Mouse (Mus musculus) liver, embryonic 12.5 days (tissue): Measurements from ENCODE around the gene Atf6b. TPM values are rescaled to one million over a fixed set of nuclear protein-coding genes. Genes with fewer than 3 reads are reported as not detected.
A peak's percentile ranks its signal among the peaks of the same experiment; 100 is the strongest.

Source experiments
- ATAC-seq: fragments of 200-750 bp; cut with Nextera tagmentation; 2 replicates; pipeline ENCODE4 v1.8.0; 2017; ENCODE audit warnings: moderate number of reproducible peaks, mild to moderate bottlenecking, moderate library complexity
- H3K27ac ChIP-seq: fragments of 300-500 bp; sonication (generic); 2 replicates; pipeline ENCODE4 v1.5.1; 2016; ENCODE audit warnings: mild to moderate bottlenecking
- H3K27me3 ChIP-seq: fragments of 300-500 bp; sonication (generic); replicated peaks from 2 replicates; pipeline ENCODE4 v1.6.1; 2016; ENCODE audit warnings: mild to moderate bottlenecking, moderate library complexity
- H3K36me3 ChIP-seq: fragments of 300-500 bp; sonication (generic); 2 replicates; pipeline ENCODE4 v1.6.1; 2016; ENCODE audit warnings: mild to moderate bottlenecking, moderate library complexity
- H3K4me1 ChIP-seq: fragments of 300-500 bp; sonication (generic); 2 replicates; pipeline ENCODE4 v1.6.1; 2016
- H3K4me2 ChIP-seq: fragments of 300-500 bp; sonication (generic); 2 replicates; pipeline ENCODE4 v1.6.1; 2016; ENCODE audit warnings: mild to moderate bottlenecking, moderate library complexity
- H3K4me3 ChIP-seq: fragments of 300-500 bp; sonication (generic); 2 replicates; pipeline ENCODE4 v1.5.1; 2016; ENCODE audit warnings: mild to moderate bottlenecking, moderate library complexity
- H3K9ac ChIP-seq: fragments of 300-500 bp; sonication (generic); 2 replicates; pipeline ENCODE4 v1.6.1; 2016; ENCODE audit warnings: mild to moderate bottlenecking, moderate library complexity
- H3K9me3 ChIP-seq: fragments of 300-500 bp; sonication (generic); replicated peaks from 2 replicates; pipeline ENCODE4 v1.6.1; 2016; ENCODE audit warnings: mild to moderate bottlenecking, moderate library complexity
- WGBS: fragments of 180-500 bp; shearing (Covaris S2); methylation state at CpG from one replicate; pipeline ENCODE4 v1.1.7; 2016; ENCODE audit not compliant: insufficient replicate concordance; 5-methylcytosine and 5-hydroxymethylcytosine counted together
- polyA plus RNA-seq: library from polyadenylated mRNA; unstranded; fragments of >200 nt; fragmentation: Nextera tagmentation; extraction: Ambion mirVana; gene quantifications from 2 replicates; pipeline ENCODE4 v1.2.1, GENCODE M21; 2016

Atf6b gene
- polyA plus RNA-seq, 1 experiment from 2014 or later: 37.0 TPM

DNA sequence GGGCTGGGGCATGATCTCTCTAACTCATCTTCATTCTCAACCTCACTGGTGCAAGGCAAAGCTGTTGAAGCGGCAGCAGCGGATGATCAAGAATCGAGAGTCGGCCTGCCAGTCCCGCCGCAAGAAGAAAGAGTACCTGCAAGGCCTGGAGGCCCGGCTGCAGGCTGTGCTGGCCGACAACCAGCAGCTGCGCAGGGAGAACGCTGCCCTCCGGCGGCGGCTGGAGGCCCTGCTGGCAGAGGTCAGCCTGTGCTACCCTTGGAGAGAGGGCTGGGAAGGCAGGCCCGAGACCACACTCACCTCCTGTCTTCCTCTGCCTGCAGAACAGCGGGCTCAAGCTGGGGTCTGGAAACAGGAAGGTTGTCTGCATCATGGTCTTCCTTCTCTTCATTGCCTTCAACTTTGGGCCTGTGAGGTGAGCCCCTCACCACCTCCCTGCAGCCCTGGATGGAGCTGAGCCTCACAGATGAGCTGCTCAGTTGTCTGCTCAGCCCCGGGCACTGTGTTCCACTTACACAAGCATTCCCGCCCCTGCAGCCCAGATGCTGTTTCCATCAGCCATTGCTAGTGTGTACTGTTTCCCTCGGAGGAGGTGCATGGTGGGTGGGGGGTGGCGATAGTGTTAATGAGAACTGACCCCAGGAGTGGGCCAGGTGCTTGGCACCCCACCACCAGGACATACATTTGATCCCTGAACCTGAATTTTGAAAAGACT is 4.7 kb downstream of the Atf6b start:
- Histone ChIP-seq H3K27ac (no peak overlapping the region), H3K9ac (no peak overlapping the region), H3K9me3 (no peaks in the 10 kb centered on the region), H3K4me3 (no peak overlapping the region), H3K4me2 (no peak overlapping the region), H3K27me3 (no peaks in the 10 kb centered on the region), H3K4me1 (peaks cover 20% of the 10 kb centered on the region), H3K36me3 (peaks cover 68% of the 10 kb centered on the region)
- no peak for ATAC-seq
- 59% methylated on average over 19 of the region's 19 CpGs for WGBS

DNA sequence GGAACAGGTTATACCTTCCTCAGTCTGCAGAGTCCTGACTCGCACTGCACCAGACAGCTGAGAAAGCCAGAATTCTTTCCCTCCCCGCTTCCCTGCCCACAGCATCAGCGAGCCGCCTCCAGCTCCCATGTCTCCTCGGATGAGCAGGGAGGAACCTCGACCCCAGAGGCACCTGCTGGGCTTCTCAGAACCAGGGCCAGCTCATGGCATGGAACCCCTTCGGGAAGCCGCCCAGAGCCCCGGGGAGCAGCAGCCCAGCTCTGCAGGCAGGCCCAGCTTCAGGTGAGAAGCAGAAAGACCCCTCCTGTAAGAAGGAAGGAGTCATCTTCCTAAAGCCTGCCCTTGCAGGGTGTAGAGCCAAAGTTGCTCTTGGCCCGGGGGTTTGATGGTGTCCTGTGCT is 5.6 kb downstream of the Atf6b start:
- Histone ChIP-seq H3K9ac (no peak overlapping the region), H3K36me3 (peaks cover 68% of the 10 kb centered on the region), H3K27me3 (peaks cover 7% of the 10 kb centered on the region), H3K4me1 (peaks cover 17% of the 10 kb centered on the region), H3K9me3 (no peaks in the 10 kb centered on the region), H3K4me2 (no peak overlapping the region), H3K27ac (no peak overlapping the region), H3K4me3 (no peak overlapping the region)
- WGBS: 77% methylated on average over 10 of the region's 10 CpGs
- no peak for ATAC-seq

GRCm38 (mm10) chr17:34652985-34653384 is 6.0 kb downstream of the Atf6b start:
- 83% methylated on average over 8 of the region's 8 CpGs for WGBS
- Histone ChIP-seq H3K27ac (no peak overlapping the region), H3K4me3 (no peak overlapping the region), H3K27me3 (peaks cover 11% of the 10 kb centered on the region), H3K36me3 (peaks cover 68% of the 10 kb centered on the region), H3K9me3 (no peaks in the 10 kb centered on the region), H3K4me2 (no peak overlapping the region), H3K4me1 (peaks cover 13% of the 10 kb centered on the region), H3K9ac (no peak overlapping the region)
- ATAC-seq: no peak

GRCm38 (mm10) chr17:34653746-34654285 is 6.9 kb downstream of the Atf6b start:
- Histone ChIP-seq H3K9me3 (no peaks in the 10 kb centered on the region), H3K9ac (no peak overlapping the region), H3K4me1 (peaks cover 8% of the 10 kb centered on the region; the same call in 1 of the 2 replicates), H3K27ac (no peak overlapping the region), H3K4me2 (no peak overlapping the region), H3K27me3 (peaks cover 19% of the 10 kb centered on the region), H3K4me3 (no peak overlapping the region), H3K36me3 (peaks cover 62% of the 10 kb centered on the region)
- 55% methylated on average over 9 of the region's 9 CpGs for WGBS
- ATAC-seq: no peak

- Histone ChIP-seq H3K9ac (no peak overlapping the region), H3K9me3 (no peaks in the 10 kb centered on the region), H3K4me1 (peaks cover 8% of the 10 kb centered on the region; the same call in 1 of the 2 replicates), H3K27ac (no peak overlapping the region), H3K36me3 (peaks cover 57% of the 10 kb centered on the region), H3K4me2 (no peak overlapping the region), H3K4me3 (no peak overlapping the region), H3K27me3 (peaks cover 24% of the 10 kb centered on the region)
- ATAC-seq: no peak
- WGBS: 83% methylated on average over 13 of the region's 13 CpGs
Measured at GRCm38 (mm10) chr17:34654392-34654791, 7.4 kb downstream of the Atf6b start.

DNA sequence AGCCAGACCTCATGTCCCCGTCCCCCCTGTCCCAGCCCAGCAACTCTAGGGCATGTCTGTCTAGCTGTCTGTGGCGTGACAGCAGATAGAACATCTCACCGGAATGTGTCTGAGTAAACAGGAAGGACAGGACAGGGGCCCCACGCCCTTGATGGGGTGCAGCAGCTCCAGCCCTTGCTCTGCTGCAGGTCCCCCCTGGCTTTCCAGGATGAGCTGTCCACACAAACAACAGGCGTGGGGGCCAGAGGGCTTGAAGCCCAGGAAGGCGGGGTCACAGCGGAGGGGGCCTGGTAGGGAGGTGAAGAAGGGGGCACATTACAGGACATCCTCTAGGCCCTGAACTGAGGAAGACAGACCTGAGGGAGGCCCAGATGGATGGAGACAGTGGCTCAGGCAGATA is 8.2 kb downstream of the Atf6b start:
- Histone ChIP-seq H3K36me3 (peaks cover 49% of the 10 kb centered on the region), H3K4me3 (no peak overlapping the region), H3K27ac (no peak overlapping the region), H3K27me3 (peaks cover 32% of the 10 kb centered on the region), H3K9ac (no peak overlapping the region), H3K4me1 (peaks cover 8% of the 10 kb centered on the region; the same call in 1 of the 2 replicates), H3K9me3 (no peaks in the 10 kb centered on the region), H3K4me2 (no peak overlapping the region)
- 60% methylated on average over 7 of the region's 7 CpGs for WGBS
- ATAC-seq: 0 out of 2 replicates have a peak, but pooled peaks have one; percentile 7

- peaks cover 36% of the 10 kb centered on the region for H3K27me3 ChIP-seq
- peak; percentile 31; the same call in 1 of the 2 replicates for ATAC-seq
- H3K9me3 ChIP-seq: no peaks in the 10 kb centered on the region
- peaks cover 45% of the 10 kb centered on the region for H3K36me3 ChIP-seq
- no peak overlapping the region for H3K4me2 ChIP-seq
- 71% methylated on average over 4 of the region's 4 CpGs for WGBS
- H3K4me1 ChIP-seq: peaks cover 11% of the 10 kb centered on the region; the same call in 1 of the 2 replicates
- no peak overlapping the region for H3K9ac ChIP-seq
- no peak overlapping the region for H3K4me3 ChIP-seq
- no peak overlapping the region for H3K27ac ChIP-seq
Measured at GRCm38 (mm10) chr17:34655581-34655991, 8.6 kb downstream of the Atf6b start.

GRCm38 (mm10) chr17:34656666-34657065 is 9.7 kb downstream of the Atf6b start:
- Histone ChIP-seq H3K4me2 (no peak overlapping the region), H3K36me3 (peaks cover 34% of the 10 kb centered on the region), H3K27me3 (peaks cover 47% of the 10 kb centered on the region), H3K27ac (no peak overlapping the region), H3K4me1 (peaks cover 21% of the 10 kb centered on the region; the same call in 1 of the 2 replicates), H3K4me3 (no peak overlapping the region), H3K9me3 (no peaks in the 10 kb centered on the region), H3K9ac (no peak overlapping the region)
- WGBS: 56% methylated on average over 8 of the region's 8 CpGs
- ATAC-seq: no peak

GRCm38 (mm10) chr17:34657271-34657670 is 10.3 kb downstream of the Atf6b start:
- WGBS: 27% methylated on average over 2 of the region's 2 CpGs

DNA sequence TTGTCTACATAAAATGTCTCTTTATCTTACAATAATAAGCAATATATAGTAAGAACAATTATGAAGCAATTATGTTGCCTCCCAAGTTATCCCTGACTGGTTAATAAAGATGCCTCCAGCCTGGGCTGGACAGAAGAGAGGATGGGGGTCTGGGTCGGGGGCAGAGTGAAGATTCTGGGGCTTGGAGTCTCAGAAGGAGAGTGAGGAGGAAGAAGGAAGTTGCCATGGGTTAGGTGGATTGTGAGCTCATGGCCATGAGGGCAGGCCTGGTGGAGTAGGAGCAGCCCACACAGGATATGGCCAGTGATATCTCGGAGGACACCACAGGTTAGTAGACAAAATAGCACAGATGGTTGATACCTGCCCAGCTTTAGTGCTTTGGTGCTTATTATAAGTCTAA is 11.2 kb downstream of the Atf6b start:
- peaks cover 19% of the 10 kb centered on the region for H3K36me3 ChIP-seq
- H3K27ac ChIP-seq: no peak overlapping the region
- no peak for ATAC-seq
- peaks cover 56% of the 10 kb centered on the region for H3K27me3 ChIP-seq
- no peaks in the 10 kb centered on the region for H3K9me3 ChIP-seq
- 23% methylated on average over 2 of the region's 2 CpGs for WGBS
- H3K4me2 ChIP-seq: no peak overlapping the region
- peaks cover 22% of the 10 kb centered on the region; the same call in 1 of the 2 replicates for H3K4me1 ChIP-seq
- no peak overlapping the region for H3K9ac ChIP-seq
- no peak overlapping the region for H3K4me3 ChIP-seq

More at GRCm38 (mm10) chr17:34657271-34657670, 10.3 kb downstream of the Atf6b start:
- Histone ChIP-seq H3K4me2 (no peak overlapping the region), H3K27ac (no peak overlapping the region), H3K9me3 (no peaks in the 10 kb centered on the region), H3K4me3 (no peak overlapping the region), H3K4me1 (peaks cover 22% of the 10 kb centered on the region; the same call in 1 of the 2 replicates), H3K9ac (no peak overlapping the region), H3K27me3 (peaks cover 48% of the 10 kb centered on the region), H3K36me3 (peaks cover 28% of the 10 kb centered on the region)
- no peak for ATAC-seq

DNA sequence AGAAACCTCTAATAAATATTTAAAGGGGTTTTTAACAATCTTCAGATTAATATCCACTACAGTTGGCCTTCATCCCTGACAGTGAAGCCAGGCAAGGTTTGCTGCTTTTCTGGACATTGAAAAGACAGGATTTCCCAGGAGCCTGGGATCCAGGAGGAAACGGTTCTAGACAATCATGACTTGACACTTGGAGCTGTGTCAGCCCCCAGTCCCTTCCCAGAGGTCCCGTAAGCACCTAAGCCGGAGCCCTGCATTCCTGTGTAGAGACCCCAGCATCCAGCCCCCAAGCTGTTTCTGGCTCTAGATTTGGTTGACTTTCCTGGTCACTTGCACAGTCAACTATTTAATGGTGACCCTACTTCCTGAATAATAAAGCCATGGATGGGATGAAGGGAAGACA is 11.6 kb downstream of the Atf6b start:
- H3K9ac ChIP-seq: no peak overlapping the region; the same call in 1 of the 2 replicates
- no peak for ATAC-seq
- peaks cover 61% of the 10 kb centered on the region for H3K27me3 ChIP-seq
- H3K27ac ChIP-seq: no peak overlapping the region
- whole genome bisulfite sequencing: 58% methylated on average over 3 of the region's 3 CpGs
- H3K4me2 ChIP-seq: no peak overlapping the region
- H3K4me1 ChIP-seq: peaks cover 22% of the 10 kb centered on the region; the same call in 1 of the 2 replicates
- H3K36me3 ChIP-seq: peaks cover 15% of the 10 kb centered on the region
- H3K4me3 ChIP-seq: no peak overlapping the region
- H3K9me3 ChIP-seq: no peaks in the 10 kb centered on the region

DNA sequence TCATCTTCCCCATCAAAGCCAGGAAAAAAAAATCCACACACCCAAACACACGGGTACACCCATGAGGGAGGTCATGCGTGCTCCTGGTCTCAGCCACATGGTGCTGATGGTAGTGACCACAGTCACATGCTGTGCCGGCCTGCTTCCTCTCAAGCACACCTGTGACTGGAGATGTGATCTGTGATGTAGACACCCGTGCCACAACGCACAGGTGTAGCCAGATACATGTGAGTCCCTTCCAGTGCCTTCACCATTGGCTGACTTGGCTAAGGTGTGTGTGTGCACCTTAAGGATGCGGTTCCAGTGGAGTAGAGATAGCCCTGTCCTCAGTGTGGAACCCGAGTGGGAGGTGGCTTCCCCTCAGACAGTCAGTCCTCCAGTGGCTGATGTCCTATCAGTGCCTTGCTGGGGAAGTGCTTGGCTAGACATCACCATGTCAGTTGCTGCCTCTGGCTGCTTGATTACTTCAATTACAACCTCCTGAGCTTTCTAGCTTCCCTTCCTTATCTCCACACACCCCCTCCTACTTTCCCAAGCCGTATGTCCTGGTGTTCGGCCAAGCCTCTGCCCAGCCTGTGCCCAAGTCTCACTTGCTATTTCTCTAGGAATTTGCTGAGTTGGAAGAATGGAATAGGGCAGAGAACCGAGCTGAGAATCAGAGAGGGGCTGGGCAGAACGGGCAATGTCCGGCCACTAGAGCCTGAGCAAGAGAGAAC is 12.4 kb downstream of the Atf6b start:
- 37% methylated on average over 12 of the region's 12 CpGs for WGBS
- peaks cover 7% of the 10 kb centered on the region; the same call in 1 of the 2 replicates for H3K36me3 ChIP-seq
- no peak overlapping the region for H3K9ac ChIP-seq
- H3K27me3 ChIP-seq: peaks cover 66% of the 10 kb centered on the region
- no peak for ATAC-seq
- H3K9me3 ChIP-seq: no peaks in the 10 kb centered on the region
- H3K4me2 ChIP-seq: no peak overlapping the region
- H3K4me3 ChIP-seq: no peak overlapping the region
- H3K27ac ChIP-seq: no peak overlapping the region
- peaks cover 22% of the 10 kb centered on the region; the same call in 1 of the 2 replicates for H3K4me1 ChIP-seq
